Mouse (Mus musculus): Measurements from ENCODE around the gene Hist1h2bj.

GRCm38 (mm10) chr13:22049737-22050440 lies 6.9 kb downstream of the Hist1h2bj start:
- no peak for TF ChIP-seq TAL1 (IDR thresholded peaks at IDR 0.05; ENCODE audit: low read length)
- TF ChIP-seq GATA1 (IDR thresholded peaks at IDR 0.05; ENCODE audit: low read length), result no peak

Data from erythroblast, embryonic 14.5 days (primary cell).